Mouse (Mus musculus): ENCODE measurements around the gene Olfr1287.

The Olfr1287 gene

DNA sequence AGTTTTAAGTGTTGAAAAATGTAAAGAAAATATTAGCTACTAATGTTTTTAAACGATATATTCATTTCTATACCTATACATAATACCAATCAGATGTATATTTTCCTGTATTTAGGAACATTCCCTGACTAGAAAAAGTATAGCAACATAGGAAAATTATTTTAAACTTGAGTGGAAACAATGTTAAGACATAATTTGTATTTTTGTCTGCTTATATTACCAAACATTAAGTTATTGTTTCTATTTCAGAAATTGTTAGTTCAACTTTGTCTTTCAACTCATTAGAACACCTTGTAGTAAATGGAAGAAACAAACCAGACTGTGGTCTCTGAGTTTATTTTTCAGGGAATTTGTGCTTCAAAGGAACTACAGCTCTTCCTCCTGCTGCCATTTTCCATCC is at the start of gene Olfr1287:
Olfr1287 (plus strand) TSS at position 301 of the 400 bp plus-strand sequence.
- no peak for DNase-seq (ENCODE audit: inconsistent age in 2 of 2, low spot score in 1 of 2)

DNA sequence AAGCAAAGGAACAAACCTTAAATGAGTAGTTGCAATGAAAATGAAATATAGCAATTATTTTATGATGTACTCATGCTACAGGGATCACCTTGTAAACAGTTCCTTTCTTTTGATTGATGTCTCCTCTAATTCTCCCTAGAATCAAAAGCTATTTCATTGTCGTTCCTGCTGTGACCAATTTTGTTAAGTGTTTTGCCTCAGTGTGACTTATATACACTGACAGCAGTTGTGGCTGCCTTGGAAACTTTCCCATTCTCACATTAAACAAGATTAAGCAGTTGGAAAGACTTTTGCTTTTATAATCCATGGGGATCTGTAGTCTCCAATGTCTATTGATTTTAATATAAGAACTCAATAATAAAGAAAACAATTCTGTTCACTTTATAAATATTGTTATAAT is 26.0 kb upstream of the Olfr1287 start, which contains the start of gene Olfr1286:
Olfr1286 (minus strand) TSS at position 185 of the 400 bp plus-strand sequence.
- no peak for DNase-seq (ENCODE audit: inconsistent age in 2 of 2, low spot score in 1 of 2)

DNA sequence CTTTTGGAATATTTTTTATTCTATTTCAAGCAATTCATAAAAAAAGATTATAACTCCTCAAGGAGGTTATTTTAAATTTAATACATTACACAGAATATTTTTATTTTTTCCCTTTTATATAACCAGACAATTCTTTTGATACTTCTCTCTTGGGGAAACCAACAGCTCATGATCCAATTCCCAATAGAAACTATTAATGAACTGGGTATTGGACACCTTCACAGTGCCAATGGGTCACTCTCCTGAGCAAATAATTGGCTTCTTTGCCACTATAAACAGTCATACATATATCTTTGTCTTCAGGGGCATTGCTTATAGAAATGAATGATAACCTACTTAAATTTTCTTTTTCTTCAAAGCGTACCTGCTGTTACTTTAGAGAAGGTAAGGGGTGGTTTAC is 24.9 kb downstream of the Olfr1287 start, which contains the start of gene Olfr1288:
Olfr1288 (plus strand) TSS at position 301 of the 400 bp plus-strand sequence.
- no peak for DNase-seq (ENCODE audit: inconsistent age in 2 of 2, low spot score in 1 of 2)

DNA sequence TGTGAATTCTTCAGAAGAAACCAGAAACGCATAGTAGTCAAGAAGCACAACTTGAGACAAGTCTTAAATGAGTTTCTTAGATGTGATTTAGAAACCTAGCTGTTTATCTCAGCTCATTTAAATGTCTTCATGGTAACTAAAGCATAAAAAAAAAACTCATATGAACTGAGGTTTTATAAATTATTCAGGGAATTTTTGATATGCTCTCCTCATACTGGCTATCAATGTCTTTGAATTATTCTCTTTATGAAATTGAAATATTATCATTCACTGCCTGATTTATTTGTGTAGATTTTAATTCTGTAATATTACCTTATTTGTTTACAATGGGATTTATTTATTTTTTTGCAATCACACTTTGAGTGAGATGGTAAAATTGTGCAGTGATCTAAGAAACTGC is 31.6 kb downstream of the Olfr1287 start, which contains the start of gene Olfr1289:
Olfr1289 (plus strand) TSS at position 301 of the 400 bp plus-strand sequence.
- DNase-seq (ENCODE audit: inconsistent age in 2 of 2, low spot score in 1 of 2): no peak

DNA sequence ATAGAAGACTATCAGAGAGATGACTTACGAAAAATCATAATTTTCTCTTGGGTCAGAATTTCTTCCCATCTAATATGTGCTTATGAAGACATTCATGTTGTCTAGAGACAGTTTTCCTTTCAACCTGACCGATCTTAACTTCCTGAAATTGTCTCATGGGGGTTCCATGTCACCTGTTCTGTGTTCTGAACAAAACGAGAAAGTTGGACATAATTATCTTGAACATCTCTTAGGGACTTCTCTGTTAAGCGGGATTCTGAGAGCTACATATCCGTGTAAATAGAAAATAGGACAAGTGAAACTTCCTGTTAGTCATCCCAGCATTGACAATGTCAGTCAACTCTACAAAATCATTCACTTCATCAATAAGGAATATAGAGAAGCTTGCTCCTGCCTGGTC is 44.8 kb downstream of the Olfr1287 start, which contains the start of gene Olfr1290:
Olfr1290 (minus strand) TSS at position 101 of the 400 bp plus-strand sequence.
- DNase-seq (ENCODE audit: inconsistent age in 2 of 2, low spot score in 1 of 2): no peak

DNA sequence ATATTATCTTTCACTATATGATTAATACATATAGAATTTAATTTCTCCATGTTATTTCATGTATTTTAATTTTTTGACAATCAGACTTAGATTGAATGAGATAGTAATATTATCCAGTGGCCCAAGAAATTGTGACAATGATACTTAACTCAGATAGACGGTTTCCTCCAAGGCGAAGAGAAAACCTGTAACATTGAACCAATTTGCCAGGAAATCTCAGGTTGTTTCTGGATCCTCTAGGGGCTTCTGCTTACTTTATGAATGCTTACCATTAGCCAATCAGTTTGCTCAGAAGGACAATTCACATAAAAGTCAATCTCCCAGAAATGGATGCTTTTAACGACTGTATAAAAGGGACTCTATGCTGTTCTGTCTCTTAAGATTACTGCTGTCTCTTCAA is 47.9 kb downstream of the Olfr1287 start, which contains the start of gene Olfr1291-ps1:
Olfr1291-ps1 (plus strand) TSS at position 301 of the 400 bp plus-strand sequence.
- DNase-seq (ENCODE audit: inconsistent age in 2 of 2, low spot score in 1 of 2): no peak

Data from adrenal gland, adult (tissue).